Mouse (Mus musculus): ENCODE measurements around the gene St8sia6.
"Not testable (repeated sequence)": the region's sequence is repeated elsewhere in the genome, so short reads cannot be mapped to it uniquely, and the experiment has no call there.

The St8sia6 gene

DNA sequence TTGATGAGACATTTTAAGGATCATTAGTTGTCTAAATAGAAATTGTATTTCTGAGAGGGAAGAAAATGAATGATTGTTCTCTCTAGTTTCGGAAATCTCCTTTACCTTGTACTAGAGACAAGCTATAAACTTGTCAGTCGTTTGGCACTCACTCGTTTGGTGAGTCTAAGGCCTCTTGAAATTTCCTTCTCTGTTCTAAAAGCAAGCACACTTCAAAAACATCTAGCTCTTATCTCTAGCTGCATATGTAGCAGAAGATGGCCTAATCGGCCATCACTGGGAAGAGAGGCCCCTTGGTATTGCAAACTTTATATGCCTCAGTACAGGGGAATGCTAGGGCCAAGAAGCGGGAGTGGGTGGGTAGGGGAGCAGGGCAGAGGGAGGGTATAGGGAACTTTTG lies 190.2 kb downstream of the St8sia6 start:
- not testable (repeated sequence) for DNase-seq (ENCODE audit: low spot score in 2 of 2)

DNA sequence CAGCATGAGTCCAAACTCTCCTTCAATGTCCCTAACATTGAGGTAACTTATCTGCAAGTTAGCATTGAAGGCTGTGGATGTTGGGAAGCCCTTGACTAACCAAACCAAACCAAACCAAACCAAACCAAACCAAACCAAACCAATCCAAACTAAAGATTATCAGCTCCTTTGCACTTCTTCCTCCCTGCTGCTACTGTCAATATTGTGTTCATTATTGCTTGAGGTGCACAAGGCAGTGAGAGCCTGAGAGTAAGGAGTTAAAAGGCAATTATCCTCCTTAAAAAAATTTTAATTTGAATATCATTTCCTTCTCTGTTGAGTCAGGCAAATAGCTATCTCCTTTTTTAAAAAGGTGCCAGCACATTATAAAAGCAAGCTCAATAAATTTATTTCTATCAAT lies 190.8 kb downstream of the St8sia6 start:
- no peak for DNase-seq (ENCODE audit: low spot score in 2 of 2)

Data from spleen, postnatal 4 days (tissue).